In genomic region chr5:101764554-101765347, GRCm38 (mm10) we compare ENCODE assay signal across 8 mouse cellular contexts. TPM values are rescaled to one million over a fixed set of nuclear protein-coding genes. Genes with fewer than 3 reads are reported as not detected.
A peak's percentile ranks its signal among the peaks of the same experiment; 100 is the strongest.
DNase-seq lines count a peak whose midpoint lies in the region; ATAC-seq lines count a peak whose summit lies in the region.

Cds1 (plus strand) TSS chr5:101765130.

- no peaks in the 10 kb centered on the region for H3K36me3 ChIP-seq in hindbrain, embryonic 14.5 days (replicated peaks; ENCODE audit: control insufficient read depth, insufficient read depth)

- peak; percentile 96 to 97 for DNase-seq in cerebellum, postnatal 25 days
- DNase-seq in gastrocnemius, adult 18-20 months (ENCODE audit: low spot score), result peak; percentile 67
- peak; percentile 78 for DNase-seq in hindbrain, embryonic 14.5 days (ENCODE audit: low spot score)
- DNase-seq in left cerebral cortex, adult 18-20 months (ENCODE audit: low spot score in 2 of 2), result peak; percentile 85 to 90
- peak; percentile 81 for DNase-seq in lung, postnatal 36 days
- peak; percentile 71 for DNase-seq in retina, postnatal 7 days (ENCODE audit: low read depth, low spot score)
- peak; percentile 81 to 90 for DNase-seq in urinary bladder, adult 18-20 months (ENCODE audit: low spot score in 2 of 2)

- H3K27ac ChIP-seq in hindbrain, embryonic 14.5 days, result no peak within 1 kb of the TSS

- H3K9ac ChIP-seq in hindbrain, embryonic 14.5 days, result peak within 1 kb of the TSS; percentile 66

- H3K4me3 ChIP-seq in hindbrain, embryonic 14.5 days (replicated peaks; ENCODE audit: low read length), result peak within 1 kb of the TSS; percentile 72

- peaks cover 70% of the 10 kb centered on the region for H3K27me3 ChIP-seq in hindbrain, embryonic 14.5 days (ENCODE audit: control insufficient read depth, insufficient read depth, low read length)

- under 1% methylated on average over 79 of the region's 91 CpGs for WGBS in hindbrain, embryonic 14.5 days

- ATAC-seq in activated CD4-positive, CD25-positive, alpha-beta regulatory T cell, adult 4 months, result peak; percentile 19
- peak; percentile 91 for ATAC-seq in hindbrain, embryonic 14.5 days (ENCODE audit: low FRiP score)

- peaks cover 5% of the 10 kb centered on the region; the same call in 1 of the 2 replicates for H3K4me1 ChIP-seq in hindbrain, embryonic 14.5 days (replicated peaks; ENCODE audit: control insufficient read depth, insufficient read depth, low read length)

- H3K4me2 ChIP-seq in hindbrain, embryonic 14.5 days (replicated peaks), result peak within 1 kb of the TSS; percentile 99

- H3K9me3 ChIP-seq in hindbrain, embryonic 14.5 days (ENCODE audit: control insufficient read depth, low read length), result no peaks in the 10 kb centered on the region

RNA-seq across cellular contexts. Expression of gene Cds1, which starts in this region (rescaled TPM):
- not detected for polyA plus RNA-seq in activated CD4-positive, CD25-positive, alpha-beta regulatory T cell, adult 4 months (2017; shearing (Covaris generic))
- total RNA-seq in gastrocnemius, adult 18-20 months (2021), result 1 to 10 TPM; 3.7 to 9.5 TPM
- 8.6 and 9.8 TPM in 2 replicates for polyA plus RNA-seq in hindbrain, embryonic 14.5 days (2014; fragmentation: Nextera tagmentation; extraction: Ambion mirVana)
- total RNA-seq in left cerebral cortex, adult 18-20 months (2021), result 100 to 1,000 TPM in 1 of 2 experiments, 10 to 100 TPM in 1; 93.8 to 102 TPM

Comparison
In these comparisons a context has a peak if more than half of its experiments do, and no peak if none do; other contexts are left out.
1. RNA of gene Cds1 (total RNA-seq): 93.8 to 102 TPM in left cerebral cortex, adult 18-20 months; 3.7 to 9.5 TPM in gastrocnemius, adult 18-20 months; every median in the first group is over 4 times any median in the second.
2. Peak in ATAC-seq in activated CD4-positive, CD25-positive, alpha-beta regulatory T cell, adult 4 months; RNA of the gene not detected or under 1 TPM.
3. Peak in every context shown above with its lines, with median percentiles within 50 percentile points of each other: DNase-seq.